Mouse (Mus musculus): ENCODE measurements around the gene Gm21985.

Gene Gm21985

DNA sequence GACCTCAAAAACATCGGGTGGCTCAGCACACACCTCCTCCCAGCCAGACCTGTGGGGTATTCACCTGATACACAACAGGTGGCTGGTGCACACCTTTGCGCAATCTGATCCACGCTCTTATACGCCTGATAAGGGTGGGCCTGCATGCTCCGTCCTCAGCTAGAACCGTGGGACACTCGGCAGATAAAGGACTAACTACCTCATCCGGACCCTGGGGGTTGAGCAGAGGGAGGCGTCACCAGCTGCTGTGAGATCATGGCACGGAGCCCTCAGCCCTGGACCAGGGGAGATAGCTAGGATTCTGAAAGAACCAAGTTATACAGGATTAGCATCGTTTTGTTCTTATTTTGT is at the start of gene Gm21985:
Gene Gm21985 (plus strand): TSS at position 73 of the 351 bp plus-strand sequence.
- DNase-seq (ENCODE audit: low read depth) = no peak

DNA sequence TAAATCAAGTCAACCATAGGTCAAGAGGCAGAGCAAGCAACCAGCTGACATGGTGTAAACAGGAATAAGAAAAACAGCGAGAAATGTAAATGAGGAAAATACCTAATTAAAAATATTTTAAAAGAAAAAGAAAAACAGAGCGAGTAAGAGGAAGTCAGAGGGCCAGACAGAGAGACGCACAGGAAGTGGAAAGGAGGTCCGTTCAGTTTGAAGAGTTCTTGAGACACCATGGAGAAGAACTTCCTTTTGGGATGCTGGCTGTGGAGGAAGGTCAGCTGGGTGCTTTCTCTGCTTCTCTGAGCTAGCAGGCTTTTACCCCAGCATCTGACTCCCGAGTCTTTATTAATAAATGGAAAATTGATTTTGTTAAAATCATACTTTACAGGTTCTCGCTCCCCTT is 48.5 kb upstream of the Gm21985 start:
- DNase-seq (ENCODE audit: low read depth) = no peak

DNA sequence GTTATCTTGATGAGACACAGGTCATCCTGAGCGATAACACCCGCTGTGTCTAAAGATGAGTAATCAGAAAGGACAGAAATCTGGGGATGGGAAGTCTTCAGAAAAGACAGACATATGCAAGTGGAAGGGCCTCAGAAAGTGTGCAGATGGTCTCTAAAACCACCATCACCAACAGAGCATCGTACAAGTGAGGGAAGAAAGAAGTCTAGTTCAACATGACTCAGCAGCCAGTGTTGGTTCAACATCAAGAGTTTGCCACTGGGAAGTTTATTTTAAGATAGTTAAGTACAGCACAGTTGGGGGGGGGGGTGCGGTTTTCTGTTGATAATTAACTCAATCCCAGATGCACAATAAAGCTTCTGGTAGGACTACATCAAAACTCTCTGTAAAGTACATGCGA is 45.2 kb upstream of the Gm21985 start:
- DNase-seq (ENCODE audit: low read depth) = no peak

DNA sequence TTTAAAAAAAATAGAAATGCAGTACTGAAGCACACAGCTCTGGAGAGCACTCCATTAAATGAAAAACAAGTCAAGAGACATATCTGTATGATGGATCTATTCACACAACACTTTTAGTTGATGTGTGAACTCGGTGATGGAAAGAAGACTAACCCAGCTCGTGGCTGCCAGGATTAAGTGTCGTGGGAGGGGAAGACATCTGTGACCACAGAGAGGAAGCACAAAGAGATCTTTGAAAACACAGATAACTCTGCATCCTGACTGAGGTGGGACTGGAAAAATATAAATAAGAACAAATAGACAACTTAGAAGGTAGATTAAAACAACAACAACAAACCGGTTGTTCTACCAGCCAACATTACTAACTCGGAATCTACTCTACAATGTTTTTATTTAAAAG is 43.5 kb upstream of the Gm21985 start:
- DNase-seq (ENCODE audit: low read depth) = no peak

DNA sequence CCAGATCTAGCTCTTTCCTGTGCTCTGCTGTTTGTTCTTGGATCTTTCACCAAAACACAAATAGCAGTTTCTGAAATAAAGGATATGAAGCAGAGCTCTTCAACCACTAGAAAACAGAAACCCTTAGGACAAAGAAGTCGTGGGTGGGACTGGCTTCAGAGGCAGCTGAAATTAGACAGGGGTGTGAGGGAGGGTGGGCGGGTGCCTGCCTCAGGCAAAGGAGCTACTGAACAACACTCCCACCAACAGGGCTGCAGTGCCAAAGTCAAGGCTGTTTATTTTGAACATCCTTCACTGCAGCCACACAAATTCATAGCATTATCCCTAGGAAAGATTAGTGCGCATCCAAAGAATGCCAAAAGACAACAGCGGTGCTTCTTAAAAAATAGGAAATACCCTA is 41.8 kb upstream of the Gm21985 start:
- no peak for DNase-seq (ENCODE audit: low read depth)

DNA sequence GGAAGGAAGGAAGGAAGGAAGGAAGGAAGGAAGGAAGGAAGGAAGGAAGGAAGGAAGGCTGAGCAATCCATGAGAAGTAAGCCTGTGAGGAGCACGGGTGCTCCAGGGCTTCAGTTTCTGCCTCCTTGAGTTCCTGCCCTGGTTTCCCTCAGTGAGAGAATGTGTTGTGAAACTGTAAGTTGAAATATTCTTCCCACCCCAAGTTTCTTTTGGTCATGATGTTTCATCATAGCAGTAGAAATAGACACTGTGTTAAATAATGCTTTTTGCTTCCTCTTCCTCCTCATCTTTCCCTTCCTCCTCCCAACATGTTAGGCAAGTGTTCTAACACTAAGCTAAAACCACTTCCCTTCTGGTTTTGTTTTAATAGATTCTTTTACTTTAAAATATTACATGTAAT is 33.5 kb upstream of the Gm21985 start:
- no peak for DNase-seq (ENCODE audit: low read depth)

DNA sequence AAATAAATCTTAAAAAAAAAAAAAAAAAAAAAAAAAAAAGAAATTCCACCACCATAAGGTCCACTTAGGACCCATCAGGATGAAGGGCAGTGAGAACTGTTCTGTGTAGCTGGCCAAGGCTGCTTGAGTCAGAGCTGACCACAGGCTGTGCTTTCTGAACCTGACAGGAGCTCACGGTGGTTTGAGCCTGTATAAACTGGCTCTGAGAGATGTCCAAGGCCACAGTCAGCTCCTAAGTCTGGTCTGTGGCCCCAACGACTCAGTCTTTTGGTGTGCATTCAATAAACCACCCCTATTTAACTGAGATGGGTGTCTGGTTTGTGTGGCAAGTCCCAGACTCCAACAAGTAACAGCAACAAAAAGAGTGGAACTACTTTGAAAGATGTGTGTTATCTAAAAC is 29.5 kb upstream of the Gm21985 start:
- DNase-seq (ENCODE audit: low read depth) = no peak

DNA sequence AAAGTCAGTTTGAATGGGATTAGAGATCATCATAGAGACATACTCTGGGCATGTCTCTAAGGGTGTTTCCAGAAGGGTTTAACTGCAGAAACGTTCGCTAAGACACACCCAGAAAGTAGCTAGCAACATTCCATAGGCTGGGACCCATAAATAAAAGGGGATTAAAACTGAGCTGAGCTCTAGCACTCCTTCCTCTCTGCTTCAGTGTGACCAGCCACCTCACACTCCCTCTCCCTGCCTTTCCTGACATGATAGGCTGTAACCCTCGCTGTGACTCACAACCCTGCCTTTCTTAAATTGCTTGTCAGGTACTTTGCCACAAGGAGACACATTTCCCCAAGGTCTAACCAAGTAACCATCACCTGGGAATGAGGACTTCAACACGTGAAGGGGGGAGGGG is 28.1 kb upstream of the Gm21985 start:
- no peak for DNase-seq (ENCODE audit: low read depth)

DNA sequence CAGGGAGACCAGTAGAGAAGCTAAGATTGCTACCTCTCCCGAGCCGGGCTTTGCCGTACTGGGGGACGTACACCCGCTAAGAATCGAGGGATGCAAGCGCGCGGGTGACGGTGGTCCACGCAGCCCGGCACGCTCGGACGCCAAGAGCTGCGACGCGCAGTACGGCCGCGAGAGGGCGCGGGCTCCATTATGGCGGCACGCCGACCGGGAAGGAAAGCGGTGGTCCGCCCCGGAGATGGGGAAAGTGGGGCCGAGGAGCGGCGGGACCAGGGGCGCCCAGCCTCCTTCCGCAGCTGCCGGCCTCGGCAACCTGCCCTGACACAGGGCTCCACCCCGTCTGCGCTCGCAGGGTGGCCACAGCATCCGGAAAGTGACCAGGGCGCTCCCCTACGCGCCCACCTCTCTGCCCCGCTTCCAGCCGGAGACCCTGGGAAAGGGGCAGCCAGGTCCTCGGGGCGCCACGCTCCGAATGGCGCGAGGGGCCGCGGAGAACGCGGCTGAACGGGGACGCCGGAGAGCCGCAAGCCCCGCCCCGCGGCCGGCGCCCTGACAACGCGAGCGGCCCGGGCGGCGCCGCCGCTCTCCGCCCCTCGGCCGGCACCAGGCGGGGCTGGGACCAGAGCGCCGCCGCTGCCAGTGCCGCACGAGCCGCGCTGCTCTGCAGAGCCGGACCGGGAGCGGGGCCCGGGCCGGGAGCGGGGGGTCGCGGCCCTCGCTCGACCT is 26.7 kb upstream of the Gm21985 start, which contains the start of gene Lpcat4:
Gene Lpcat4 (plus strand): TSS at position 257 of the 723 bp plus-strand sequence.
- DNase-seq (ENCODE audit: low read depth) = peak; percentile 60

DNA sequence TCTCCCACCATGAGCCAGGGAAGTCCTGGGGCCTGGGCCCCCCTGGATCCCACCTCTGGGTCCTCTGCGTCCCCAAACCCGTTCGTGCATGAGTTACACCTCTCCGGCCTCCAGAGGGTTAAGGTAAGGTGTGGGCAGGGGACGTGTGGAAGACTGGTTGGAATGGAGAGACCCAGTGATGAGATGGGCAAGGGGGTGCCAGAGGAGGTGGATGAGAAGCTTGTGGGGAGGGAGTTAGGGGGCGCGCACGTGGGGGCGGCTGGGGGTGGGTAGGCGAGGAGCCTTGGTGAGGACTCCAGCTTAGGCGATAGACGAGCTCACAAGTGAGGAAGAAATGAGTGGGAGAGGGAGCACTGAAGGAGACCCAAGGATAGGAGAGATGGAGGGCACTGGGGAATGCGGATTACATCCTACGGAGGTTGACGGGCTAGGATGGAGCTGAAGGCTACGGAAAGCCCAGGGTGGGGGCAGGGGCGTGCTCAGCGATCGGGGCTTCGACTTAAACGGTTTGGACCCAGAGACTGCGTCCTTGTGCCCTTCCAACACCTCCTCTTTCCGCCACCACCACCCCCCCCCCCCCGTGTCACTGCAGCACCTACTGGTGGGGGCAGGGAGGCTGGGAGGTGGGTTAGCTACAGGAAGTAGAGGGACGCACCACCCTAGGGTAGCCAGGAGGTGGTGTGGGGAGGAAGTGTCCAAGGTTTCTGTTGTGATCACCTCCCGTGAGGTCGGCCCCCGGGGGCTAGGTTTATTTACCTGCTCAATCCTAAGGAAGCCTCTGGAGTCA is 26.0 kb upstream of the Gm21985 start:
- no peak for DNase-seq (ENCODE audit: low read depth)

DNA sequence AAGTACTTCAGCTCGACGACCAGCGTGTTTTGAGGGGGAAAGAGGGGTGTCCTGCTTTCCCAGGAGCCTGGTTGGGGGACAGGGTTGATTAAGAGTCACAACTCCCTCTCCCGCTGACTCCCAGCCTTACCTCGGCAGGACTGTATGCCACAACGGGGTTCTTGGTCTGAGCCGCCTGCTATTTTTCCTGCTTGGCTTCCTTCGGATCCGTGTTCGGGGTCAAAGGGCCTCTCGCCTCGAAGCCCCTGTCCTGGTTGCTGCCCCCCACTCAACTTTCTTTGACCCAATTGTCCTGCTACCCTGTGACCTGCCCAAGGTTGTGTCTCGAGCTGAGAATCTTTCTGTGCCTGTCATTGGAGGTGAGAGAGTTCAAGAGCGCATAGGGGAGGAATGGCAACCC is 24.3 kb upstream of the Gm21985 start:
- no peak for DNase-seq (ENCODE audit: low read depth)

DNA sequence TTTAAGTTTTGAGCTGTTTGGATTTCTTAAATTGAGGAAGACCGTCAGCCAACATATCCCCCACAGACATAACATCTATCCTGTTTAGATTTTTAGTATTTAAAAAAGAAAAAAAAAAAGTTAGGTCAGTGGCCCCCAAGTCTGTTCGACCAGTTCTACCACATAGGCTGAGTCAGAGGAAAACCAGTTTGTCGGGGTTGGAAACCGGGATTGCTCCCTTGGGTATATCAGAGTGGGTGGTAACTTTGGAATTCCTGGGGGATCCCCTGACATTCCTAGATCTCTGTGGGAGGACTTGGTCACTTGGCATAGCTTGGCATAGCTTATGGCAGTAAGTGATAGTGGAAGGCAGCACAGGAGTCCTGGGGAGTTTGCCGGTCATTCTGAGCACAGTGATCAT is 20.8 kb upstream of the Gm21985 start:
- DNase-seq (ENCODE audit: low read depth) = no peak

DNA sequence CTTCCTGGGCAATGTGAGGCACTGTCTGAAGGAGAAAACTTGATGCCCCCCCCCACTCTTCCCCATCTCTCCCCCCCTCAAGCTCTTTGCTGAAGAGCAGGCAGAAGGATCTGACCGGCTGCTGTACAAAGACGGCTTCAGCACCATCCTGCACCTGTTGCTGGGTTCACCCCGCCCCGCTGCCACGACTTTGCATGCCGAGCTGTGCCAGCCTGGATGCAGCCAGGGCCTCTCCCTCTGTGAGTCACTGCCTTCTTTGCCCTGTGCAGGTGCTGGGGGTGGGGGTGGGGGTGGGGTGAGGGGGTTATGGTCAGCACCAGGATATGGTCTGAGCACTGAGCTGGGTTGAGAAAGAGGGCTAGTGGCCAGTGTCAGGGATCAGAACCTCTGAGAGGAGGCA is 19.9 kb upstream of the Gm21985 start:
- no peak for DNase-seq (ENCODE audit: low read depth)

DNA sequence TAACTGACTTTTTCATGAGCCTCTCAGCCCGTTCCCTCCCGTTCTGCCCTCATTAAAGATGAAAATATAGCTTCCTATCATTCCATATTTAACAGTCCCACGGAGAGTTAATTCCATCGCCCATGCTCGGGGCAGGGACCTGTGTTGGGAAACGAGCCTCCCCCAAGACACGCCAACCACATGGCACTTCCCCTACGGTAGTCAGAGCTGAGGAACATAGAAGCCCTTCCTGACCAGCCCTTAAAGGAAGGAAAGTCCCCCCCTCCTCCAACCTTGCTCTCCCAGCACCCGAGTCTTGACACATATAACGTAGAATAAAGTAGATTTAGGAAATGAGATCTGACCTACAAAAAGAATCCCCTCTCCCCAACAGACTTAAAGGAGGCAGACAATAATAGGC is 18.8 kb upstream of the Gm21985 start:
- no peak for DNase-seq (ENCODE audit: low read depth)

DNA sequence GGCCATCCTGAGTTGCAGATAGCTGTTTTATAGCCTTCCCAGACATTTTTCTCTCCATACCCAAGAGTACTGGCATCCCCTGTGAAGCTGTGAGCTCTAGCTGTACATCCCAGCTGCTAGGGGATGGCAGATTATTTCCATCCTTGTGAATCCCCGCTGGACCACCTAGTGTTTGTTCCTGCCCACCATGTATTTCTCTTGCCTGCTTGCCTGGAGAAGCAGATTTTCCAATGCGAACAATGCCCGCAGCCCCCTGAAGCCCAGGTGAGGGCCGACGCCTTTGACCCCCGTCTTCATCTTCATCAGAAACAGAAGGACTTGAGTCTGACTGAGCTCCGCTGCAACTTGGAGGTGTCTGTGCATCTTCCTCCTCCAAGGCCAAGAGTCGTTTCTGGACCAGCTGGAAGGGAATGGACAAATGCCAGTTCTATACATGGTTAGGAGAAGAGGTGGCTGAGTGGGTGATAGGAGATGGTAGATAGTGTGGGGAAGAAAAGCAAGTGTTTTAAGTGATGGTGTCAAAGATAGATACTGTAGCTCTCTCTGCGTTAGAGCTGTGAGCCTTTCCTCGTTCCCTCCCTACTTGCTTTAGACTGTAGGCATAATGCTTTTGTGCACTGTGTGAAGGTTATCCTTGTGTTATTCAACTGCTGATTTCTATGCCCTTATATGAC is 16.2 kb upstream of the Gm21985 start:
- no peak for DNase-seq (ENCODE audit: low read depth)

DNA sequence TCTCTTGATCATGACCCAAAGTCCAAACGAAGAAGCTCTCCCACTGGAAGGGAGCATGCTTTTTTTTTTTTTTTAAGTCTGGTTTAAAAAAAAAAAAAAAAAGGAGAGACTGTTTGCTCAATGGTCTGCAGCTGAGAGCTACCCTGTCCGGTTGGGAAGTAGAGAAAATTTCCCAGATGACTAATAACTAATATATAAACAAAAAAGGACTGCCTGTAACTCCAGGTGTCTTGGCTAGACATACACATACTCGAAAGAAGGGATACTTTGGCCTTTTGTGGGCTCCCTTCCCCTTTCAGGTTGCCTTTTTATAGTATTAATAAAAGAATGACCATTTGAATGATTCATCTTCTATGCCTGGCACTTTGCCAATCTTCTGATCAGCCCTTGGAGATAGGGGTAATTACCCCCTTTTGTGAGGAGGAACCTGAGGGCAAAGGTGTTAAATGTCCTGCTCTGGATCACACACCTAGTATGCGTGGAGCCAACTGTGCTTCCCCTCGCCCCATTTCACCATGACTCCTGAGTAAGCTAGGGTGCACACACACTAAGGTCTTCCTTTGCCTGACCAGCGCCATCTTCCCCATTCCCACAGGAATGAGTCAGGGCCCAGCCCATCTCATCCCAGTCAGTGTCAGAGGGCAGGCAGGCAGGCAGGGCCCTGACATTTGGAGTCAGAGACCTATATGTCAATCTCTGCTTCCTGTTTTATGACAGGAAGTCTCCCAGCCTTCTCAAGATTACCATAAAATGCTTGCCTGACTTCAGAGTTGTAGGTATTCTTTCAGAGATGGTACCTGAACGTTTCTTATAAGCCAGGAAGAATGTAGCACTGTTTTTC is 11.2 kb upstream of the Gm21985 start:
- DNase-seq (ENCODE audit: low read depth) = no peak

DNA sequence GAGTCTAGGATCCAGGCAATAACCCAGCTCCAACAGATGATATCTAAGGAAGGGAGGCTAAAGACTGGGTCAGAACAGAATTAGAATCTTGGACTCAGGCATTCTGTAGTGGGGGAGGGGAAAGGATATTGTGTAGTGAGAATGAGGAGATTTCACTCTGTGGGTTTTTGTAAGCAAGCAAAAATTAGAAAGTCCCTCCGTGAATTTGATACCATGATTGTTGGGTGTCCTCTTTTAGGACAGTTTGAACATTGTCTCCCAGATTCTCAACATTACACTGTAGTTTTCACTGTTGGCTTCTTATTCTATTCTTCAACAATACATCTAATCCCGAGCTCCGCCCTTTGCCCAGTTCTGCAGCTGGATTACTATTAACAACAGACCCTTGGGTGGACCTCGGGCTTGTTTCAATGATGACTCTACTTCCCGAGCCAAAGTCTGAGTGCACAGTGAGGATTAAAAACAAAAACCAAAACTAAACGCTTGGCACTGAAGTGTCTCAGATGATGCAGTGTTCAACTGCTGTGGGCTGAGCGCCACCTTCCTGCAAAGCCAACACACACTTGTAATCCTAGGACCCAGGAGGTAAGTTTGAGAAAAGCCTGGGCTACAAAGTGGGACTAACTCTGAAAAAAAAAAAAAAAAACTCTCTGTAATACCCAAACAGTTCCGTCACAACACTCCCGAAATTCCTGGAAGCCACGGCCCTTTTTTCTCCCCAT is 6.7 kb upstream of the Gm21985 start, which contains the start of gene Nutm1:
Gene Nutm1 (minus strand): TSS at position 51 of the 722 bp plus-strand sequence.
- DNase-seq (ENCODE audit: low read depth) = no peak

DNA sequence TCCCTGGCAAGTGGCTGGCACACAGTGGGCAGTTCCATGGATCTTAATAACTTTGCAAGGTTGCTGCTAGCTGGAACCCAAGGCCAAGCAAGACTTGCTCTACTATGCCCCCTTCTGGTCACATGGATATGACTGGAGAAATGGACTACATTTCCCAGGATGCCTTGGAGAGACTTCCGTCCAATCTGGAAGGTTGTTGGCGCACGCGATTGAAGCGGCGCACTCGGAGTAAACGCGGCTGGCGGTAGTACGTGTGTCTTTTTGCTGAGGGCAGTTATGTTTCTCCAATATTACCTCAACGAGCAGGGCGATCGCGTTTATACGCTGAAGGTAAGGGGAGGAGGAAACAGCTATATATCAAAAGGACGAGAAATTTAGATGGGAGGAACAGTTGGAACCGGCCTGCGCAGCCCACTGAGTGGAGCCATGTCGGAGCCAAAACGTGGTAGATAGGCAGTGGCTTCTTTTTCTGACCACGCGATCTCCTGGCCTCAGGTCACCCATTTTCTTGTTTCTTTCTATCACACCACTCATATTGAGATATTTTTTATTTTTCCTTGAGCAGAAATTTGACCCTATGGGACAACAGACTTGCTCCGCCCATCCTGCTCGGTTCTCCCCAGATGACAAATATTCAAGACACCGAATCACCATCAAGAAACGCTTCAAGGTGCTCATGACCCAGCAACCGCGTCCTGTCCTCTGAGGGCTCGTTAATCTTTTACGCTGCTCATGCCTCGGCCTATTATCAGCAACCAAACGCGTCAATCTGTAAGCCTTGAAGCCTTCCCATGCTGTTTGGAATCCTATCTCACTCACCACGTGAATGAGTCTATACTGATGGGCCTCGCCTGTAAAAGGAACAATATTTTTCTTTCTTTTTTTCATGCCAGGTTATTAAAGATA is 4.1 kb upstream of the Gm21985 start, which contains the start of gene Nop10:
Gene Nop10 (plus strand): TSS at position 179 of the 906 bp plus-strand sequence.
- DNase-seq (ENCODE audit: low read depth) = peak; percentile 90

DNA sequence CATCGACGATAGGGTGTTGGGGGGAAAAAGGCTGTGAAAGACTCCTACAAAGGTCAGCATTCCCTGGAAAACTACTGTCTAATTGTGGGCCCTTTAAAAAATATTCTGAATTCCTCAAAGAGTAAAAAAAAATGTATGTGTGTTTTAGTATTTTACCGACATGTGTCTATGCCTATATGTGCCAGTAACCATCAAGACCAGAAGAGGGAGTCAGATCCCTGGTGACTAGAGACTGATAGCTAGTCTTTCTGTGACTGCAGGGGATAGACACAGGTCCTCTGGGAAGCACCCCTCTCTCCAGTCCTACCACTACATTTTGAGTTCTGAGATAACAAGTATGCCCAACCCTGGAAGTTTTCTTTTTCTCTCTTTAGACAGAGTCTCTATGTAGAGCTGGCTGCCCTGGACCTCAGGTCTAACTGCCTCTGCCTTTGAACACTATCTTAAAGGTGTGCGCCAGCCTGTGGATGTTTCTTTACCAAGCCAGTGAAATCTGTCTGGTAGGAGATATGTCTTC is 3.3 kb upstream of the Gm21985 start:
- peak; percentile 58 for DNase-seq (ENCODE audit: low read depth)

DNA sequence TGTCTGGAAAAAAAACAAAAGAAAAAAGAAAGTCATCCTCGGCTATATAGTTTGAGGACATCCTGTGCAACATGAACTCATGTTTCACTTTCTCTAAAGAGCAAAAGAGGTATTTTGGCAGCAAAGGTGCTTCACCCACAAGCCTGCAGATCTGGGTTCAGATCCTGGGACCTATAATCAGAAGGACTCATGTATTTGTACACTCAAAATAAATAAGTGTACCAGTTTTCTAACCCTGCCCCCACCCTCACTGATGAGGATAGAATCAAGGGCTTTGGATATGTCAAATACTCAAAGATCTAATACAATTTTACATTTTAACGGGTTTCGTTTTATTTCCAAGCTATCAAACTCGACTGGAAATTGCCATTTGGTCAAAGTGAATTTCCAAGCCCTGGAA is 1.8 kb upstream of the Gm21985 start:
- DNase-seq (ENCODE audit: low read depth) = no peak
